Mouse (Mus musculus) MEL (cell line): ENCODE measurements around the gene Hps6.

Experiments used
- CHD1 ChIP-seq: IDR thresholded peaks from 2 replicates; pipeline ENCODE4 v1.6.1; 2012; ENCODE audit warnings: low read depth, mild to moderate bottlenecking, inconsistent platforms, low read length, improper control_type of control experiment
- CTCF ChIP-seq, 3 experiments: IDR thresholded peaks in 2 of 3; conservative IDR thresholded peaks in 1 of 3; 2 replicates each; pipeline ENCODE4 v1.5.1; 2011 to 2012; ENCODE audit warnings: low read length in 3 of 3, low read depth in 2 of 3, mild to moderate bottlenecking in 2 of 3, improper control_type of control experiment in 1 of 3, inconsistent platforms in 1 of 3, mixed read lengths in 1 of 3, moderate library complexity in 1 of 3; ENCODE audit not compliant: control insufficient read depth in 1 of 3, insufficient read depth in 1 of 3, poor library complexity in 1 of 3, severe bottlenecking in 1 of 3
- E2F4 ChIP-seq: IDR thresholded peaks from 2 replicates; pipeline ENCODE4 v1.6.1; 2011; ENCODE audit warnings: low read depth, low read length, improper control_type of control experiment, borderline replicate concordance
- ETS1 ChIP-seq: IDR thresholded peaks from 2 replicates; pipeline ENCODE4 v1.6.1; 2012; ENCODE audit warnings: low read depth, mild to moderate bottlenecking, inconsistent platforms, low read length, improper control_type of control experiment, moderate library complexity
- GABPA ChIP-seq: IDR thresholded peaks from 2 replicates; pipeline ENCODE4 v1.6.1; 2012; ENCODE audit warnings: low read depth, mild to moderate bottlenecking, inconsistent platforms, low read length, improper control_type of control experiment, moderate library complexity
- MXI1 ChIP-seq: IDR thresholded peaks from 2 replicates; pipeline ENCODE4 v1.6.1; 2011; ENCODE audit warnings: mild to moderate bottlenecking, low read depth, low read length, improper control_type of control experiment
- POLR2A ChIP-seq, 2 experiments: IDR thresholded peaks; 2 replicates each; pipeline ENCODE4 v1.6.1; 2011 to 2012; ENCODE audit warnings: low read length in 2 of 2, mild to moderate bottlenecking in 2 of 2, control low read depth in 1 of 2, improper control_type of control experiment in 1 of 2, low read depth in 1 of 2, moderate library complexity in 1 of 2; ENCODE audit not compliant: control insufficient read depth in 1 of 2, insufficient read depth in 1 of 2, poor library complexity in 1 of 2
- POLR2AphosphoS5 ChIP-seq: IDR thresholded peaks from 2 replicates; pipeline ENCODE4 v1.6.1; 2012; ENCODE audit warnings: low read depth, borderline replicate concordance, mild to moderate bottlenecking, inconsistent platforms, low read length, moderate library complexity, mixed read lengths
- TAL1 ChIP-seq: IDR thresholded peaks from 2 replicates; pipeline ENCODE4 v1.6.1; 2012; ENCODE audit warnings: mild to moderate bottlenecking, inconsistent platforms, low read length, moderate library complexity, mixed read lengths

DNA sequence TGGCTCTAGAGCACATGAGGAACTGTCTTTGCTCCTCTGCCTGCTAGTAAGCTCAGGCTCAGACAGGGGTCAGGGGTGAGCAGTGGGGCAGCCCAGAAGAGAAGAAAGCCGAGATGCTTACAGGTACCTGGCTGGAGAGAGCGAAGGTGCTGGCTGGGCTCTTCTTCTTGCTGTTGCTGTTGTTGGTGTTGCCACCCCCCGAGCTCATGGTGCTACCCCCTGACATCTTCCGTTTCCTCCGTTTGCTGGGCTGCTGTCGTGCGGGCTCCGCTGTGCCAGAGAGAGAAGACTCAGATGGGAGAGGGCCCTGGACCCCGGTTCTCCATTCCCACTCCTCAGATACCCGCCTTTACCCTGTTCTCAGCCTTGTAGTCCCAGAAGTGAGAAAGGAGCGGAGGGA, 30.6 kb downstream of the Hps6 start:
- no peak for TF ChIP-seq POLR2A (IDR thresholded peaks at IDR 0.05; ENCODE audit: control insufficient read depth in 1 of 2, insufficient read depth in 1 of 2, low read depth in 1 of 2, low read length in 2 of 2, poor library complexity in 1 of 2)
- no peak for TF ChIP-seq MXI1
- no peak for TF ChIP-seq CHD1
- no peak for TF ChIP-seq POLR2AphosphoS5
- no peak for TF ChIP-seq CTCF (IDR thresholded peaks at IDR 0.05 in 2 of 3, conservative IDR thresholded peaks at IDR 0.05 in 1 of 3; ENCODE audit: control insufficient read depth in 1 of 3, insufficient read depth in 1 of 3, low read depth in 2 of 3, low read length in 3 of 3, poor library complexity in 1 of 3, severe bottlenecking in 1 of 3)
- TF ChIP-seq E2F4 = no peak
- no peak for TF ChIP-seq TAL1
- TF ChIP-seq ETS1 = no peak
- TF ChIP-seq GABPA = no peak
